Mouse (Mus musculus) midbrain, embryonic 10.5 days (tissue): ENCODE results near the gene Nfat5. TPM values are rescaled to one million over a fixed set of nuclear protein-coding genes. Genes with fewer than 3 reads are reported as not detected.
A peak's percentile ranks its signal among the peaks of the same experiment; 100 is the strongest.

Experiments used
- DNase-seq: peaks from one replicate; pipeline ENCODE4 v3.0.0-alpha.2; 2017; ENCODE audit warnings: low spot score
- H3K27ac ChIP-seq: fragments of 300-500 bp; sonication (generic); replicated peaks from 2 replicates; pipeline ENCODE4 v1.5.1; 2016; ENCODE audit warnings: mild to moderate bottlenecking
- H3K27me3 ChIP-seq: fragments of 300-500 bp; sonication (generic); 2 replicates; pipeline ENCODE4 v1.6.1; 2016; ENCODE audit warnings: low read depth, mild to moderate bottlenecking; ENCODE audit not compliant: poor library complexity, severe bottlenecking
- H3K36me3 ChIP-seq: fragments of 300-500 bp; sonication (generic); 2 replicates; pipeline ENCODE4 v1.6.1; 2016; ENCODE audit warnings: mild to moderate bottlenecking, moderate library complexity
- H3K4me1 ChIP-seq: fragments of 300-500 bp; sonication (generic); 2 replicates; pipeline ENCODE4 v1.6.1; 2016
- H3K4me3 ChIP-seq: fragments of 300-500 bp; sonication (generic); 2 replicates; pipeline ENCODE4 v1.5.1; 2016; ENCODE audit warnings: mild to moderate bottlenecking, moderate library complexity
- H3K9me3 ChIP-seq: fragments of 300-500 bp; sonication (generic); replicated peaks from 2 replicates; pipeline ENCODE4 v1.6.1; 2016; ENCODE audit warnings: mild to moderate bottlenecking
- WGBS: fragments of 180-500 bp; shearing (Covaris S2); methylation state at CpG from one replicate; pipeline ENCODE4 v1.1.7; 2016; 5-methylcytosine and 5-hydroxymethylcytosine counted together
- polyA plus RNA-seq: library from polyadenylated mRNA; unstranded; fragments of >200 nt; fragmentation: Nextera tagmentation; extraction: Ambion mirVana; gene quantifications from 2 replicates; pipeline ENCODE4 v1.2.1, GENCODE M21; 2016

Nfat5 gene
- polyA plus RNA-seq, 1 experiment from 2014 or later = 7.8 TPM

DNA sequence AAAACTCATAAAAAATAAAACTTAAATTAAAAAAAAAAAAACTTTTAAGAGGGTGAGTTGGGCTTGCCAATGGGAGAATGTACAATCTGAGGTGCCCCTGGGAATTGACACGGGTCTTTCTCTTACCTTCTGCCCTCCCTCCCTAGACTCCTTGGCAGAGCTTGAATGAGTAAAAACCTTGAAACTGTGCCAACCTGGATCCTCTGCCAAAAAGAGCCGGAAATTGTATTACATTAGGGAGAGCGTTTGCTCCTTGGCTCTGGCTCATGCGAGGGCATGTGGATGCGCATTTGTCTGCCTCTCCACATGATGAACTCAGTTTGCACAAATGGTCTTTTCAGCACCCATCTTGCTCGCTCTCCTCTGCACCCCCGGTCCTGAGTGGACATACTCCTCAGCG is 96.3 kb downstream of the Nfat5 start:
- Histone ChIP-seq H3K9me3 (no peaks in the 10 kb centered on the region), H3K27me3 (no peaks in the 10 kb centered on the region), H3K36me3 (no peaks in the 10 kb centered on the region), H3K4me1 (no peaks in the 10 kb centered on the region), H3K27ac (no peak overlapping the region), H3K4me3 (no peak overlapping the region)
- 92% methylated on average over 8 of the region's 8 CpGs for WGBS
- DNase-seq = no peak

DNA sequence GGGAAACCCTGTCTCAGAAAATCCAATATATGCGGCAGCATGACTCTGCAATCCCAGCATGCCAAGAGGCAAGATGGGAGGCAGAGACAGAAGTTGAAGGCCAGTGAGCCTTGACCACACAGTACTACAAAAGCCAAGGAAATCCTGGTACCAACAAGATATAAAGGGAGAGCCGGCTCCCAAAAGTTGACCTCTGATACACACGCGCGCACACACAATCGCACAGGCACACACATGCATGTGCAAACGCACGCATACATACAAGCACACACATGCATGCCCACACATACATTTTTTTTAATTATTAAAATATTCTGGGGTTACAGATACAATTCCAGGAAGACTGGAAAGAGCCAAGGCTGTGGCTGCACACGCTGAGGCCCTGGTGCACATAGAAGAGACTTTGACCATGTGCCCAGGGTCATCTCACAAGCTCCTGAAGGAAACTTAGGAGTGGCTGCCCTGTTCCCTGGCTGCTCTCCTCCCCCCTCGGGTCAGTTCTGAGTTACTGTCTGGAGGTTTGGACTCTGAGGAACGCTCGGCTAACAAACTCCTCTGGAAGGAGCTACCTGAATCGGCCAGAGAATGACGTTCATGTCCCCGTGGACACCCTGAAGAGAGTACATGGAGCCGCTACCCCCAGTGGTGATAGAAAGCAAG is 97.3 kb downstream of the Nfat5 start:
- no peak for DNase-seq
- no peak overlapping the region for H3K27ac ChIP-seq
- WGBS = 89% methylated on average over 16 of the region's 16 CpGs

DNA sequence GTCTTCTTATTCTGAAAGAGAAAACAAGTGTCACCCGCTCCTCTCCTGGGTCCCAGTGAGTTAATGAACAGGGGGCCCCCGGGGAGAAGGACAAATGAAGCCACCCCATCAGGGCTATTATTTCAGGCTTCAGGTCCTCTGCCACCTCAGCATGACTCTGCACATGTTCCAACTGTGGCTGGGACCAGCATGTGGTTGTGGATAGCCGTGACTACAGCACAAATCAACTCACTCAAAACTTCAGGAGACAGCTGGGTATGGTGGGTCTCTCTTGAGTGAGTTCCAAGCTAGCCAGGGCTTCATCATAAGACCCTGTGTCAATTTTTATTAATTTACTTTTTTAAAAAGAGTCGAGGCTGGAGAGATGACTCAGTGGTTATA is 97.9 kb downstream of the Nfat5 start:
- H3K36me3 ChIP-seq = no peaks in the 10 kb centered on the region
- H3K9me3 ChIP-seq = no peaks in the 10 kb centered on the region
- WGBS = 65% methylated on average over 4 of the region's 4 CpGs
- H3K4me1 ChIP-seq = no peaks in the 10 kb centered on the region
- H3K27me3 ChIP-seq = no peaks in the 10 kb centered on the region
- H3K4me3 ChIP-seq = no peak overlapping the region
- DNase-seq = no peak
- H3K27ac ChIP-seq = no peak overlapping the region

More for the DNA sequence above, 97.3 kb downstream of the Nfat5 start:
- Histone ChIP-seq H3K9me3 (no peaks in the 10 kb centered on the region), H3K27me3 (no peaks in the 10 kb centered on the region), H3K36me3 (no peaks in the 10 kb centered on the region), H3K4me1 (no peaks in the 10 kb centered on the region), H3K4me3 (no peak overlapping the region)

DNA sequence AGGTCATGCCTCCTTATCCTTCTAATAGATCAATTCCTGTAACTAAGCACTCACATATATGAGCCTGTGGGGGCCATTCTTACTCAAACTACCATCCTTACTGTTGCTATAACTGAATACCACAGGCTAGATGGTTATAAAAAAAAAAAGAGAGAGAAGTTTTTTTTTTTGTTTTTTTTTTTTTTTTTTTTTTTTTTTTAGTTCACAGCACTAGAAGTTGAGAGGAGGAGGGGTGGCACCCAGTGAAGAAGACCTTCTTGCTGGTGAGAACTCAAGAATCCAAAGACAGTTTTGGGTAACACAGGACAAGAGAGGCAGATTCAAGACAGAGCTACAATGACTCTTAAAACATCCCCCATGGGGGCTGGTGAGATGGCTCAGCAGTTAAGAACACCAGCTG is 102.1 kb downstream of the Nfat5 start:
- H3K27ac ChIP-seq = no peak overlapping the region
- H3K27me3 ChIP-seq = no peaks in the 10 kb centered on the region
- H3K36me3 ChIP-seq = no peaks in the 10 kb centered on the region
- no peaks in the 10 kb centered on the region for H3K9me3 ChIP-seq
- H3K4me3 ChIP-seq = no peak overlapping the region
- DNase-seq = no peak
- H3K4me1 ChIP-seq = no peaks in the 10 kb centered on the region

DNA sequence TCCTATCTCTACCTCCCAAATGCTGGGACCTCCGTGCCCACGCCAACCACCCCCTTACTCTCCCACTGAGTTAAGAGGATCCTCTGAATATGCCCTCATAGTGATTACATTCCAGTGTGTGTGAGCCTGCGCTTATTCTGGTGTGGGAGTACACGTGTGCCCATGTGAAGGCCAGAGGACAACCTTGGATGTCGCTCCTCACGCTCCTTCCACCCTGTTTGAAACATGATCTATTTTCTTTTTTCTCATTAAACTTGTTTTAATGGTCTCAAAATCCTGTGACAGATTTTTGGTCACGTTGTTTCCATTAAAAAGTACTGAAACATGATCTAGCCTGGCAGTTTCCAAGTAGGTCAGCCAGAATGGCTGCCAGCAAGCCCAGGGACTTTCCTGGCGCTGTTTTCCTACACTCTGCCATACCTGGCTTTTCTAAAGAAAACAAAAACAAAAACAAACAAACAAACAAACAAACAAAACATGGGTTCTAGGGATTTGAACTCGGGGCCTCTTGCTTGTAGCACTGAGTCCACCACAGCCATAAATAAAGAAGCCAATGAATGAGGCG is 102.9 kb downstream of the Nfat5 start:
- no peak overlapping the region for H3K4me3 ChIP-seq
- no peak overlapping the region for H3K27ac ChIP-seq
- WGBS = 86% methylated on average over 10 of the region's 10 CpGs
- no peak for DNase-seq
- H3K4me1 ChIP-seq = no peaks in the 10 kb centered on the region
- no peaks in the 10 kb centered on the region for H3K27me3 ChIP-seq
- no peaks in the 10 kb centered on the region for H3K9me3 ChIP-seq
- no peaks in the 10 kb centered on the region for H3K36me3 ChIP-seq

DNA sequence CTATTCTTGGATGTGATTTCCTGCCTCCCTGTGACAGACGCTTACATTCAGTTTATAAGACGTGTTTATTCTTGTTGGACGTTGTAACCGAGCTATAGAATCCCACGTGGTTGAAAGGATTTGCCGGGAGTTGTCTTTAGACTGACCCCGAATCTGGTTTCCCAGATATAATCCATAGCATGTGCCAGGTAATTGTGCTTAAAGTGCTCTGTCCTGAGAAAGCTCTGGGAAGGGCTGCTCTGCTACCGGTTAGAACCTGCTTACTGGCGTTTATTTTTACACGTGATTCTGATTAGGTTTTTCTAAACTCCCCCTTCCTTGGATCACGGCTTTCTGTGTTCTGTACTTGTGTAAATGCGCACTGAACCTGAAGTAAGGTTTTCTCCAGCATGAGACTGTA is 104.4 kb downstream of the Nfat5 start:
- Histone ChIP-seq H3K36me3 (no peaks in the 10 kb centered on the region), H3K27ac (no peak overlapping the region), H3K27me3 (no peaks in the 10 kb centered on the region), H3K4me3 (no peak overlapping the region), H3K9me3 (no peaks in the 10 kb centered on the region), H3K4me1 (peaks cover 5% of the 10 kb centered on the region)
- 71% methylated on average over 12 of the region's 12 CpGs for WGBS
- no peak for DNase-seq

DNA sequence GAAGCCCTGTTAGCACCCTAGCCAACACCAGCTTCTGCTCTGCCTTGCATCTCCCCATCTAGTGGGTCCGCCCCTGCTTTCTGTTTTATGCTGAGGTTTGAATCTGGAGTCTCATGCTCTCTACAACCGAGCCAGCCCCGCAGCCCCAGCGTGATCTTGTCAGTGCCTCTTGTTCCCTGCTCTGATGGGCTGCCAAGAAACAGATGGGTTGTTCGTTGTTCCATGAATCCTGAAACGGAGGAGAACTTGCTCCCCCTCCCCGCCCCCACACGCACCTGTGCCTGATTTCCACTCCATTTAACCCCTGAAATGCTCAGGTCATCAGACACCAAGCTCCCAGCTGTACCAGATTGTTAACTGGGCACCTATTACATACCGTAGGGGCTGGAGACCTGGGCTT is 106.2 kb downstream of the Nfat5 start:
- no peaks in the 10 kb centered on the region for H3K36me3 ChIP-seq
- no peak overlapping the region for H3K4me3 ChIP-seq
- WGBS = 56% methylated on average over 9 of the region's 9 CpGs
- peaks cover 17% of the 10 kb centered on the region for H3K4me1 ChIP-seq
- no peaks in the 10 kb centered on the region for H3K27me3 ChIP-seq
- no peak for DNase-seq
- H3K9me3 ChIP-seq = no peaks in the 10 kb centered on the region
- no peak overlapping the region for H3K27ac ChIP-seq

DNA sequence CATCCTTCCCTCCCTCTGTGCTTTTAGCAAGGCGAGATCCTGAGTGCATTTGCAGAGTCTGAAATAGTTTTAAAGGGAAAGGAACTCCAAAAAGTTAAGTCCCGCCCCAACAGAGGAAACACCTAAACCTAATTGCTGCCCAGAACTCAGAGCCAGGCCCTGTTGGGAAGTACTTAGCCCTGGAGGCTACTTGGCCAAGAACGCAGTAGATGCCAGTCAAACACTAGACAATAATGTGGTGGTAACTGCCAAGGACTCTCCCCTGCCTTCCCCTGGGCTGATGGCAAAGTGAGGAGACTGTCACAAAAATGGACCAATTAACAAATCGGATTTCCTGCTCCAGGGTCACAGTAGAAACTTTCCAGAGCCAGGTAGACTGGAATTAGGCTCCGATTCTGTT is 108.6 kb downstream of the Nfat5 start:
- no peak for DNase-seq
- H3K27ac ChIP-seq = no peak overlapping the region
- 83% methylated on average over 5 of the region's 5 CpGs for WGBS

DNA sequence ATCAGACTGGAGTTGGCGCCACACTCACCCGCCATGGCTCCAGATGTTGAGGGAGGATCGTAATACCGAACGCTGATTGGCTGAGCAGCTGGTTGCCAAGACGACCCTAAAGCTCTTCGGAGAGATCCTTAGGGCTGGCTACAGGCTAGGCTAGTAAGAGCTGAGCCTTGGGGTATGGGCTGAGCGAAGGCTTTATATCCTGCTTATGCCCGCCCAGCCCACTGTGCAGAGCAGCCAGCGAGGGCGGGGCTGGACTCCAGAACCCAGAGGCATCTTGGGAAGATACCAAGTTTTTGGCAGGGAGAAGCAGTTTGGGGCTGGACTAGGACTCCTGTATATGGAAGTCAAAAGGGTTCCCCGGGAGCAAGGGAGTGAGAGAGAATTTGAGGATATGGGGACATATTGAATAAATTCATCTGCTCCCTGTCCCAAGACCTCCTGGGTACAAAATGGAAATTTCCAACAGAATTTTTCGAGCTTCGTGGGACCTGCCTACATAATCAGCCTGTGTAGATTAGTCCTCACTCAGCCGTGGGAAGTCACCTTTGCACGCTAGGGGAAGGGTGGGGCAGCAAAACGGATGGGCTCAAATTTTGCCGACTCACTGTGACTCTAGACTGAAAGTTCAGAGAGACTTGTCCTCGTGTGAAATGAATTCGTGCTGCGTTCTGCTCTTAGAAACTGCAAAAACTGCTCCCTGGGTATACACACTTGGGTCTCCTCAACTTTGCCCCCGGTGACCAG is 109.9 kb downstream of the Nfat5 start, which contains the start of gene Nqo1:
Gene Nqo1, minus strand, starts transcription at position 169 of the 744 bp plus-strand sequence.
- 18% methylated on average over 22 of the region's 22 CpGs for WGBS
- peak within 1 kb of the TSS; percentile 82 for H3K27ac ChIP-seq

More for the DNA sequence above, 108.6 kb downstream of the Nfat5 start:
- no peaks in the 10 kb centered on the region for H3K9me3 ChIP-seq
- peaks cover 17% of the 10 kb centered on the region for H3K4me1 ChIP-seq
- no peaks in the 10 kb centered on the region for H3K27me3 ChIP-seq
- H3K4me3 ChIP-seq = no peak overlapping the region
- no peaks in the 10 kb centered on the region for H3K36me3 ChIP-seq

DNA sequence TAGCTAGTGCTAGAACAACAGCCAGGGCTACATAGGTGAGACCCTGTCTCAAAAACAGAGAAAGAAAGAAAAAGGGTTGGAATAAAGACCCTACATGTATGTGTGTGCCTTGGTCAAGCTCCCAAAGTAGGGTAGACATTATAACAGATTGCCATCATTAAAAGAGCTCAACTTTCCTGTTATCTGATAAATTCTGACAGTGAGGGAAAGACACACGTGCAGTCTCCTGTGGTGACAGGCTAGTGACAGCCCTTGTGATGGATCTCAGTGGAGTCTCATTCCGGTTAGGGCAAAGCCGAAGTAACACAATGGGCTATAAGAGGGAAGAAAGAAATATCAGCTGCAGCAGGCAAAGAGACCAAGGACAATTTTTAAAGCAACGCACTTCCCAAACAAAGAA is 110.8 kb downstream of the Nfat5 start:
- Histone ChIP-seq H3K4me1 (peaks cover 17% of the 10 kb centered on the region), H3K36me3 (peaks cover 12% of the 10 kb centered on the region), H3K4me3 (no peak overlapping the region), H3K27ac (peak overlapping the region; percentile 82), H3K27me3 (no peaks in the 10 kb centered on the region), H3K9me3 (no peaks in the 10 kb centered on the region)
- WGBS = 85% methylated on average over 4 of the region's 4 CpGs
- DNase-seq = no peak

More for the DNA sequence above, 109.9 kb downstream of the Nfat5 start, which contains the start of gene Nqo1:
- Histone ChIP-seq H3K9me3 (no peaks in the 10 kb centered on the region), H3K4me3 (peak within 1 kb of the TSS; percentile 51), H3K27me3 (no peaks in the 10 kb centered on the region), H3K36me3 (peaks cover 6% of the 10 kb centered on the region), H3K4me1 (peaks cover 17% of the 10 kb centered on the region)
- peak; percentile 86 for DNase-seq

DNA sequence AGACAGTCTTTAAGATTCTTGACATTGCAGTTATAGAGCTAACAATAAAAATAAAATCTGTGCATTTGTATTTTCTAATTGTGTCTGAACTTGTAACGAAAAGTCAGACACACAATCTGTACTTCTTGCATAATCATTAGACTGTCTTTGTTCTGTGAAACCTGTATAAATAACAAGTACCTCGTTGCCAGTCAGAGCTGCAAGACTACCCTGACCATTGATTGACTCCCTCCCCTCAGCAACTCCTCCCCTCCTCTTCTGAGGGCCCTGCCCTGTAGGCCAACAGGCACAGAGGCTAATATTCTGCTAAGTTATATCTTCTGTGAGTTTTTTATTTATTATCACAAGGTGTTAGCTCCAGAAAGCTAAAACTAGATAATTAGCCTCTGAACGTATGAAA is 112.7 kb downstream of the Nfat5 start:
- Histone ChIP-seq H3K27me3 (no peaks in the 10 kb centered on the region), H3K27ac (no peak overlapping the region), H3K4me1 (peaks cover 17% of the 10 kb centered on the region), H3K9me3 (no peaks in the 10 kb centered on the region), H3K4me3 (no peak overlapping the region), H3K36me3 (peaks cover 31% of the 10 kb centered on the region)
- 74% methylated on average over 3 of the region's 3 CpGs for WGBS
- no peak for DNase-seq

DNA sequence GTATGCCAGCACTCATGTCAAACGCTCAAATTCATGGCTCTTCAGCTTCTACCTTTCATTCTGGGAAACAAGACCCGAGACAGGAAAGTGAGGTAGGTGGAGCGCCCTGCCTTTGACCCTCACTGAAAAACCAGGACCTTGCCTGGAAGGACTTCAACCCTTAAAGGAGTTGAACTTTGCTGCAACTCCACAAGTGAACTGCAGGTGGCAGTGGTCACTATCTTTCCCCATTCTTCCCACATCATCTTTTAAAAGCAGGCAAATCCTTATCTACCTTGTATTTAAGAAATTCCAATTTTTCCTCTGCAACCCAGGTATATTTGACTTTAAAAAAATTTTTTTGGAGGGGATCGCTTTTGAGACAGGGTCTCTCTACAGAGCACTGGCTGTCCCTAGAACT is 118.1 kb downstream of the Nfat5 start:
- Histone ChIP-seq H3K27me3 (no peaks in the 10 kb centered on the region), H3K4me3 (no peak overlapping the region), H3K36me3 (peaks cover 85% of the 10 kb centered on the region), H3K4me1 (no peaks in the 10 kb centered on the region), H3K9me3 (no peaks in the 10 kb centered on the region), H3K27ac (no peak overlapping the region)
- DNase-seq = peak; percentile 31
- WGBS = 78% methylated on average over 4 of the region's 4 CpGs

DNA sequence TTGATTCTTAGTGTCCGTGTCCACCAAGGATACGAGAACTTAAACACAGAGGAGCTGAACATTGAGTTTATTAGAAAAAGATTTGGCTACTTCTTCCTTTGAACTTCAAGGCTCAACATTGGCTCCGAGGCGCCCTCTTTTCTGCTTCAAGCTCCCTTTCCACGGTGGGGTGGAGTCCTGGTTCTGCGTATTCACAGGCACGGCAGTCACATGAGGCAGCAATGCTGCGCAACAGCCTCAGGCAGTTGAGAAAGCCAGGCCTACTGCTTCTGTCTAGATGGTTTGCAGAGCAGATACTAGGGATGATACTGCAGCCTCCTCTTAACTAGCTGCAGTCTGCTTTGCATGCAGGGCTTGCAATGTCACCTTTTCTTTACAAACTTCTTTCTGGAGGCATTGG is 119.3 kb downstream of the Nfat5 start:
- Histone ChIP-seq H3K4me3 (no peak overlapping the region), H3K36me3 (peaks cover 97% of the 10 kb centered on the region), H3K9me3 (no peaks in the 10 kb centered on the region), H3K27me3 (no peaks in the 10 kb centered on the region), H3K4me1 (no peaks in the 10 kb centered on the region), H3K27ac (no peak overlapping the region)
- 92% methylated on average over 8 of the region's 8 CpGs for WGBS
- no peak for DNase-seq
